Mouse (Mus musculus) lung, adult 2 months (tissue): ENCODE data around the gene Ticam1. TPM values are rescaled to one million over a fixed set of nuclear protein-coding genes. Genes with fewer than 3 reads are reported as not detected.

ENCODE experiments used
- DNase-seq: peaks from one replicate; pipeline ENCODE4 v3.0.0; 2022
- H3K4me1 ChIP-seq: fragments of 200-500 bp; 2 replicates; pipeline ENCODE4 v1.6.1; 2011; ENCODE audit warnings: low read length; ENCODE audit not compliant: control insufficient read depth, insufficient read depth
- H3K4me3 ChIP-seq: fragments of 200-500 bp; replicated peaks from 2 replicates; pipeline ENCODE3; 2011; ENCODE audit warnings: low read depth, mild to moderate bottlenecking, control low read depth, low read length; ENCODE audit errors: extremely low read depth
- CTCF ChIP-seq: fragments of 200-500 bp; IDR thresholded peaks from 2 replicates; pipeline ENCODE4 v1.5.1; 2011; ENCODE audit warnings: mild to moderate bottlenecking, low read length, control low read depth; ENCODE audit not compliant: insufficient read depth
- POLR2A ChIP-seq: fragments of 200-500 bp; IDR thresholded peaks from 2 replicates; pipeline ENCODE4 v1.6.1; 2011; ENCODE audit warnings: low read depth, mild to moderate bottlenecking, control low read depth, low read length, borderline replicate concordance; ENCODE audit errors: extremely low read depth
- WGBS: fragments of 180-500 bp; shearing (Covaris S2); methylation state at CpG from one replicate; pipeline ENCODE4 v1.1.7; 2018; 5-methylcytosine and 5-hydroxymethylcytosine counted together
- polyA plus RNA-seq: library from polyadenylated mRNA; depleted of rRNA; stranded (reverse); fragments of >200 nt; gene quantifications from 2 replicates; pipeline ENCODE4 v1.2.3, GENCODE M21; 2012

Gene Ticam1
- polyA plus RNA-seq, 1 experiment, result 18.1 TPM

DNA sequence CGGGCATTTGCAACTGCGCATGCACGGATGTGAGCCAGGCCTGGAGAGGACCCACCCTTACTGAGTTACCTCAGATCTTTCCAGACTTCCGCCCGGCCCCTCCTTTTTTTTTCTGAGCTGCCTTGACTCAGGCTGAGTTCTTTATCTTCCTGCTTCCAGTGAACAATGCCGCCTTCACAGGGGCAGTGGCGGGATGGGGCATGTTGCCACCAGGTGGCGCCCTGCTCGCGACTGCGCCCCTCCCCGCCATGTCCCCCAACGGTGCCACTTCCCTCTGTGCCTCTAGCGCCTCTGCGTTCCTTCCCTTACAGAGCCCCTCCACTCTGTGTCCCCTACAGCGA lies 14.6 kb upstream of the Ticam1 start:
- Histone ChIP-seq H3K4me1 (peaks cover 6% of the 10 kb centered on the region), H3K4me3 (peak overlapping the region; percentile 52)
- TF ChIP-seq POLR2A, result peak; percentile 45; the same call in 1 of the 2 replicates
- TF ChIP-seq CTCF, result peak; percentile 78
- DNase-seq, result peak; percentile 87
- 1% methylated on average over 16 of the region's 16 CpGs for WGBS

- WGBS, result 3% methylated on average over 17 of the region's 17 CpGs
- peak overlapping the region; percentile 61 for H3K4me3 ChIP-seq
- TF ChIP-seq POLR2A, result peak; percentile 85; the same call in 1 of the 2 replicates
- TF ChIP-seq CTCF, result no peak
- peak; percentile 100 for DNase-seq
- peaks cover 6% of the 10 kb centered on the region for H3K4me1 ChIP-seq
These were observed 14.0 kb upstream of the Ticam1 start for GRCm38 (mm10) chr17:56290388-56291170.

DNA sequence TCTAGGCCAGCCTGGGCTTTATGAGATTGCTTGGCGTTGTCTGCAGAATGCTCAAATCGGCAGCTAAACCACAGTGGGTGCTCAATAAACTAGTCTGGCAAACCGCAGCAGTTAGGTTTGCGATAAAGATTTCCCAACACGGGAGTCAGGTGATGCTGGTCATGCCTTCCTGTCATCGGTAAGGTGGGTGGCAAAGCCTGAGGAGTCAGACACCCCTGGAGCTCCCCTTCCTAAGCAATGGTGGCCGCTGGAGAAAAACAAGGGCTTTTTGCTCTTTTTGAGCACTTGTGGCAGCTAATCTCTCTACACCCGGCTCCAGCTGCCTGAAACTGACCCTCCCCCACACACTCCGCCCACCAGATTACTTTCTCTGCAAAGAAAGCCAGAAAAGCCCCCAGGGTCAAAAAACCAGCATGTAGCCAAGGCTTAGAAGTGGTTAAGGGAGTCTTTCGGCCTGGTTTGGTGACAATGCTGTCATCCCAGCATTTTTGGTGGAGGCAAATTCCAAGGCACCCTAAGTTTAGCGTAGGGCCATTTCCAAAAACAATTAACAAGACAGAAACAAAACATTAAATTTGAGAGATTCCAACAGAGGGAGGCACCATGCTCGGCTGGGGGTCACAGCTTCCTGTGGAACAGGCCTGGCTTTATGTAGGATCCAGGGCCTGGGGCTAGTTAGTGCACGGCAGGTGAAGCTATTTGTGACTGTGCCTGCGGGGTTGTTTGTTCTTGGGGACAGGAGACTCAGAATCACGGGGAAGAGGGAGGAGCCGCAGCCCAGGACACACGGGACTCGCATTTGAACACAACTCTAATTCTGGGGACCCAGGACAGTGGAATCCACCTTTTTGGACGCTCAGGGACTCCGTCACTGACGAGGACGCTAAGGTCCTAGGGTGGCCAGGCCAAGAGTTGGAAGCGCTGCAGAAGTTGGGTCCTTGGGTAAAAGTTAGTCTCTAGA lies 13.1 kb upstream of the Ticam1 start:
- peak overlapping the region; percentile 61 for H3K4me3 ChIP-seq
- H3K4me1 ChIP-seq, result peaks cover 6% of the 10 kb centered on the region
- TF ChIP-seq CTCF (no peak), POLR2A (peak; percentile 27; the same call in 1 of the 2 replicates)
- WGBS, result 10% methylated on average over 23 of the region's 23 CpGs
- DNase-seq, result peak; percentile 69

DNA sequence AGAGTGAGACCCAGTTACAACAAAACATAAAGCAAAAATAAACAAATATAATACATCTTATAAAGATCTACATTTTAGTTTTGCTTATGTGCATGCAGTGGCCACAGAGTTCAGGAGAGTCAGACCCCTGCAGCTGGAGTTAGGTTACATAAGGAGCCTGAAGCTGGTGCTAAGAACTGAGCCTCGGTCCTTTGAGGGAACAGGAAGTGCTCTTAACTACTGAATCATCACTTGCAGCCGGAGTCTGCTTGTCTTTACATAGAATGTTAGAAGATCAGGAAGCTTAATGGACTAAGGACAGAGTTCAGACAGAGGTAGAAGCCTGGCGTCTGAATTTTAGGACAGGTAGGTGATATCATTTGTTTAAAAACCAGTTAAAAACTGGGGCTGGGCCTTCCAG lies 12.3 kb upstream of the Ticam1 start:
- Histone ChIP-seq H3K4me3 (peak overlapping the region; percentile 61), H3K4me1 (peaks cover 6% of the 10 kb centered on the region)
- no peak for DNase-seq
- no peak for TF ChIP-seq POLR2A
- no peak for TF ChIP-seq CTCF
- 20% methylated on average over 3 of the region's 3 CpGs for WGBS

DNA sequence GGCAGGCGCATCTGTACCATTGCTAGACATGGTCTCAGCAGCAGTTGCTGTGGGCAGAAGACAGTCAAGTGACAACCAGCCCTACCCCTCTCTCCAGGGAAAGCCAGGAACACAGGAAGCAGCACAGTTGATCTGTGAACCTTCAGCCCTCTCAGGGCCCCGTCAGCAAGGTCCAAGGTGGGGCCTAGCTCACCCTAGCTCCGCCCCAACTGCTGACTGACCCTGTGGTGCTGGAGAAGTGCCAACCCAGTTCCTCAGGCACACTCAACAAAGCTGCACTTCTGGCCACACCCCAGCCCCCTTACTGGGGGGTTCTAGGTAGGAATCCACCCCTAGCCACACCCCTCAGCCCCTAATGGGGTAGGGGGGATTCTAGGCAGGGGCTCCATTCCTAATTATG lies 11.2 kb upstream of the Ticam1 start:
- TF ChIP-seq POLR2A (no peak), CTCF (no peak)
- no peak for DNase-seq
- 49% methylated on average over 3 of the region's 3 CpGs for WGBS
- Histone ChIP-seq H3K4me1 (peaks cover 6% of the 10 kb centered on the region), H3K4me3 (no peak overlapping the region)

DNA sequence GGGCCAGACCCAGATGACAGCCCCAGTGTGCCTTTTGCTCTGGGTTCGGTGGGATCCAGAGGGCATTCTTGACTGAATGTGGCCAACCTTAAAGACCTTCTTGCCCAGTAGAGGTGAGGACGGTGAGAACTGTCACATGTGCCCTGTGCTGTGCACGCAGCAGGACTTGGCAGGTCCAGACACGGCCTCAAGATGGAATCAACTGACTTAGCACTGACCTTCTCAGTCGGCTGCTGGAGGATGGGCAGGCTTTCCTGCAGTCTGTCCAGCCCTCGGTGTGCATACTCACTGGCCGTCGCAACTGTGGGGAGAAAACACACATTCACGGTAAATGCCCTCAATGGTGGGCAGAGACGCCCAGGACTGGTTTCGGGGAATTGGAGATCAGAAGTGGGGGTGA lies 9.4 kb upstream of the Ticam1 start:
- TF ChIP-seq CTCF (no peak), POLR2A (no peak)
- WGBS, result 91% methylated on average over 11 of the region's 11 CpGs
- Histone ChIP-seq H3K4me3 (no peak overlapping the region), H3K4me1 (0 out of 2 replicates have a peak, but pooled peaks cover 3% of the 10 kb centered on the region)
- DNase-seq, result no peak

DNA sequence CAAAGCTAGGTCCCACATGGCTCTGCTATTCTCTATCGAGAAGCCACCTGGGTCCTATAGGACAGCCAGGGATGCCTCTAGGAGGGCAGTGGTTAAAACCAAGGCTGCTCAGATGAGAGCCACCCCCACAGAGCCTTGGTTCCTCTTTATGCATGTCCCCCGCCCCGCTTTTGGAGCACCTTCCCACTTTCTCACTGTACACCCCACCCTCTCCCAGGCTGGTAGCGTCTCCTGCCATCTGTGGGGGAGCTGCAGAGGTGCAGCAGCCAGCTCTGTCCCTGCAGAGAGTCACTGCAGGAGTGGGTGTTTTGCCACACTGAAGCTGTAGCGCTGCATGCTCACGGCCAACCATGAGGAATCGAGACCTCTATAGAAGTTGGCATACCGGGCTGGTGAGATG lies 6.7 kb upstream of the Ticam1 start:
- TF ChIP-seq POLR2A (no peak), CTCF (no peak)
- 86% methylated on average over 8 of the region's 8 CpGs for WGBS

DNA sequence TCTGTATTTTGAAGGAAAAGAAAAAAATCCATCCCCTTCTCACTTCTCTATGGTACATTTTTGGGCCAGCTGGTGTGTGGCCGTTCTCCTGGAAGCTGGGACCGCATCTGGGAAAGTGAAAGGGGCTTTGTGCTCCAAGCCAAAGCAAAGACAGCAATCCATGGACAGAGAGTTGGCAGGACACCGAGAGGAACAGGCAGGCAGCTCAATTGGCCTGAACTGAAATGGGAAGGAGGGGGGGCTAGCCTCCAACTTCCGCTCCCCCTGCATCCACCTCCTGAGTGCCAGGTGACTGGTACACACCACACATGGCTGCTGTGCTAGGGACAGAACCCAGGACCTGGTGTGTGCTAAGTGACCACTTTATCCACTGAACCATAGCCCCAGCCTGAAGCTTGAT lies 6.2 kb upstream of the Ticam1 start:
- WGBS, result 81% methylated on average over 4 of the region's 4 CpGs
- TF ChIP-seq CTCF, result no peak
- no peak for TF ChIP-seq POLR2A
- peaks cover 4% of the 10 kb centered on the region for H3K4me1 ChIP-seq
- DNase-seq, result no peak
- H3K4me3 ChIP-seq, result no peak overlapping the region

More for the DNA sequence above, 6.7 kb upstream of the Ticam1 start:
- H3K4me3 ChIP-seq, result no peak overlapping the region
- 0 out of 2 replicates have a peak, but pooled peaks cover 3% of the 10 kb centered on the region for H3K4me1 ChIP-seq
- DNase-seq, result no peak

- WGBS, result 90% methylated on average over 12 of the region's 12 CpGs
- H3K4me3 ChIP-seq, result no peak overlapping the region
- TF ChIP-seq CTCF (no peak), POLR2A (no peak)
- peaks cover 4% of the 10 kb centered on the region for H3K4me1 ChIP-seq
- no peak for DNase-seq
These were observed 4.6 kb upstream of the Ticam1 start for GRCm38 (mm10) chr17:56281193-56281592.
